Mouse (Mus musculus) macrophage (primary cell): ENCODE measurements around the gene Gid4. TPM values are rescaled to one million over a fixed set of nuclear protein-coding genes. Genes with fewer than 3 reads are reported as not detected.
A peak's percentile ranks its signal among the peaks of the same experiment; 100 is the strongest.

ENCODE experiments used
- H3K27ac ChIP-seq: fragments of 350-480 bp; formaldehyde crosslinking; 2 replicates; pipeline ENCODE4 v1.9.0; 2021
- H3K36me3 ChIP-seq: fragments of 350-480 bp; formaldehyde crosslinking; 2 replicates; pipeline ENCODE4 v1.9.0; 2021; ENCODE audit errors: inconsistent target
- H3K4me3 ChIP-seq: fragments of 350-480 bp; formaldehyde crosslinking; 2 replicates; pipeline ENCODE4 v1.9.0; 2021; ENCODE audit errors: inconsistent target
- H3K79me2 ChIP-seq: fragments of 350-480 bp; formaldehyde crosslinking; 2 replicates; pipeline ENCODE4 v1.9.0; 2021; ENCODE audit errors: inconsistent target
- WGBS: methylation state at CpG from one replicate; pipeline ENCODE4 v1.1.7; 2026; ENCODE audit warnings: inconsistent platforms; ENCODE audit not compliant: missing documents; 5-methylcytosine and 5-hydroxymethylcytosine counted together
- polyA plus RNA-seq: library from polyadenylated mRNA; stranded (reverse); fragments of 250-400 nt; gene quantifications from 3 replicates; pipeline ENCODE4 v1.2.4, GENCODE M21; 2018; ENCODE audit warnings: inconsistent platforms

Gid4 gene
- polyA plus RNA-seq, 1 experiment from 2014 or later, result 11.1 TPM

DNA sequence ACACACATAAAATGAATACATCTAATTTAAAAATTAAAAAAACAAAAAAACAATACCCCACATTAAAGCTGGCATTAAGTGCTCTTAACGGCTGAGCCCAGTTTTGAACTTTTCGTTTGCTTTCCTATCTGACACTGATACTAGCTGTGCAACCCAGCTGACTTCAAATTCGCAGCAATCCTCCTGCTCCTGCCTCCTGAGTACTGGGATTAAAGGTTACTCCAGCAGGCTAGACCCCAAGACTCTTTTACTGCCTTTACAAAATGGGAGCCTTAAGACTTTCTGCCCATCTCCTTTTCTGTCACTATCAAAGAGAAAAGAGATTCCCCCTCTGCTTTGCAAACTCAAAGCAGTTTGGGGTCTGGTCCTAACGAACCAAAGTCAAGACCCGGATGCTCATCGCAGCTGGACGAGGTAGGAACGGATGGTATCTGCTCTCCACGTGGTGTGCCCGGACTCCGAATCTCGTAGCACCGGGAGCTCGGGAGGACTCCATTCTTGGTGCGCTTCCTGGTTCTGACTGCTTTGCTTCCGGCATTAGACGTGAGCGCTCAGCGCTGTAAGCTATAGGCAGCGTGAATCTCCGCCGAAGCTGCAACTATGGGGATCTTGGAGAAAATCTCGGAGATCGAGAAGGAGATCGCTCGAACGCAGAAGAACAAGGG, 37.3 kb downstream of the Gid4 start, which contains the start of gene Drg2:
Gene Drg2, plus strand, starts transcription at position 512 of the 665 bp plus-strand sequence.
- H3K79me2 ChIP-seq, result peaks cover 25% of the 10 kb centered on the region
- H3K27ac ChIP-seq, result peak within 1 kb of the TSS; percentile 40
- 6% methylated on average over 24 of the region's 27 CpGs for WGBS
- H3K4me3 ChIP-seq, result peak within 1 kb of the TSS; percentile 87
- peaks cover 15% of the 10 kb centered on the region; the same call in 1 of the 2 replicates for H3K36me3 ChIP-seq

DNA sequence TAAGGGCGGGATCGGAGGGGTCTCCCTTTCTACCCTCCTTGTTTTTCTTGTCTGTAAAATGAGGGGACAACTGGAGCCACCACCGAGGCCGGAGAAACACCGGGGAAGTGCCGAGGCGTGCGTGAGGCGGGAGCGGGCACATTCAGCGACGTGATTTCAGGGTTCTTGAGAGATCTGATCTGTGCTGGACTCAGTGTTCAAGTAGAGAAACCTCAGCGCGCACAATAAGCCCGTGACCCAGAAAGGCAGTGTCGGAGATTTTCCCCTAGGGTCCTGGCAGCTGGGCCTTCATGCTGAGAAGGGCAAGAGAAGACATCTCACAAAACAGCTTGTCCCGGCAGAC, 37.8 kb downstream of the Gid4 start:
- Histone ChIP-seq H3K79me2 (peaks cover 25% of the 10 kb centered on the region), H3K36me3 (peaks cover 20% of the 10 kb centered on the region; the same call in 1 of the 2 replicates), H3K4me3 (peak overlapping the region; percentile 87), H3K27ac (peak overlapping the region; percentile 40)
- under 1% methylated on average over 17 of the region's 17 CpGs for WGBS

DNA sequence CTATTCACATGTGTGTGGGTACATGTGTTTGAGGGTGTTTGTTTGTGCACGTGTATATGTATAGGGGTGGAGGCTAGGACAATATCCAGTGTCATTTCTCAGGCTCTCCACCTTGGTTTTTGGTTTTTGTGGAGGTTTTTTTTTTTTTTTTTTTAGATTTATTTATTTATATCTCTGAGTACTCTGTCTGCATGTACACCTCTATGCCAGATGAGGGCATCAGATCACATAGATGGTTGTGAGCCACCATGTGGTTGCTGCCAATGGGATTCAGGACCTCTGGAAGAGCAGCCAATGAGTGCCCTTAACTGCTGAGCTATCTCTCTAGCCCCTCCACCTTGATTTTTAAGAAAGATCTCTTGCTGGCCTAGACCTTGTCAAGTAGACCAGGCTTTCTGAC, 41.0 kb downstream of the Gid4 start:
- no peak overlapping the region for H3K27ac ChIP-seq
- H3K4me3 ChIP-seq, result no peak overlapping the region
- peaks cover 52% of the 10 kb centered on the region for H3K36me3 ChIP-seq
- 100% methylated on average over 1 of the region's 1 CpGs for WGBS
- peaks cover 25% of the 10 kb centered on the region for H3K79me2 ChIP-seq

DNA sequence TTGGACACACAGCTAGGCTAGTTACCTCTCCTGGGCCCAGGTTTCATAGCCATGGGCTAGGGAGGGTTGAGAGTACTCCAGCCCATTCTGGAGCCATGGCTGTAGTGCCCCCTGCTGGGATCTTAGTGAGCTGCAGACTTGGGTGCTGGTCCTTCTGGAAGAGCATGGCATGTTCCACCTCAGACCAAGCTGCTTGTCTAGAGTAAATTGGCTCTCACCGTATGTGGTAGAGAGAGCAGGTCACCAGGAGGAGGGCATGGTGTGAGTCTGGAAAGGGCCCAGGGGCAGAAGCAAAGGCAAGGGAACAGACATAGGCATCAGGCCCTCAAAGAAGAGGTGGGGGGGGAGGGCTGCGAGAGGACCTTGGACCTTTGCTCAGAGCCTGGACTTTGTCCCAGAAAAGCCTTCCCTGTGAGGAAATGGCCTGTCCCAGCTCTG, 49.0 kb downstream of the Gid4 start:
- Histone ChIP-seq H3K36me3 (peaks cover 82% of the 10 kb centered on the region), H3K4me3 (no peak overlapping the region), H3K79me2 (no peaks in the 10 kb centered on the region), H3K27ac (no peak overlapping the region)
- WGBS, result 94% methylated on average over 2 of the region's 2 CpGs

DNA sequence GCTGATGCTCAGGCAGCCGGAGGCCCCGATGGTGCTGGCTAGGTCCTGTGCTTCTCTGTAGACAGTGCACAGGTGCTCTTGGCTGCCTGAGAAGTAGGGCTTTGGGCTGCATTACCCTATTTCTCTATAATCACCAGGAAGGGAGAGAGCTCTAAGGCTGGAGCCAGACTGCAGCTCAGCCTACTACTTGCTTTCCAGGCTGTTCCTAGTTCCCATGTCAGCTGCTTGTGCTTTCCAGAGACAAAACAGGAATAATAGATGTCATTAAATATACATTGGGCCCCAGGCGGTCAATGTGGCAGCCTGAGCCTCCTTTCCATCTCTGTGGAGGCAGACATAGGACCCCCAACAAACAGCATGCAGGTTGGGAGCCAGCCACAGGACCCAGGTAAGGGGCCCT, 52.1 kb downstream of the Gid4 start, which contains the start of gene Myo15:
Gene Myo15, plus strand, starts transcription at position 301 of the 400 bp plus-strand sequence.
- WGBS, result 97% methylated on average over 3 of the region's 3 CpGs
- peaks cover 52% of the 10 kb centered on the region for H3K36me3 ChIP-seq

DNA sequence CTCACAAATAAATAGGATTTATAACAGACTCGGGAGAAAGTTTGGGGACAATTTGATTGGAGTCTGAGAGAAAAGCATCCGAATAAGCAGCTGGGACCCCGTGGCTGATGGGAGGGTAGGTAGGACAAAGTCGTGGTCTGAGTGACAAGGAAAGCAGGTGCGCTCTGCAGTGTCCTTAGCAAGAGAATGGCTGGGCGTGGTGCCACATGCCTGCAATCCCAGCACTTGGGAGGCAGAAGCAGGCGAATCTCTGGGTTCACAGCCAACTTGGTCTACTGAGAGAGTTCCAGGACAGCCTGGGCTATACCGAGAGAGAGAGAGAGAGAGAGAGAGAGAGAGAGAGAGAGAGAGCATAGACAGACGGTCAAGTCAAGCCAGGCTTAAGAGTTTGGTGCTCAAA, 53.8 kb downstream of the Gid4 start:
- peaks cover 35% of the 10 kb centered on the region for H3K36me3 ChIP-seq
- 92% methylated on average over 8 of the region's 9 CpGs for WGBS
- no peak overlapping the region for H3K4me3 ChIP-seq
- H3K27ac ChIP-seq, result no peak overlapping the region
- no peaks in the 10 kb centered on the region for H3K79me2 ChIP-seq

More for the DNA sequence above, 52.1 kb downstream of the Gid4 start, which contains the start of gene Myo15:
- Histone ChIP-seq H3K4me3 (no peak within 1 kb of the TSS), H3K27ac (no peak within 1 kb of the TSS), H3K79me2 (no peaks in the 10 kb centered on the region)

DNA sequence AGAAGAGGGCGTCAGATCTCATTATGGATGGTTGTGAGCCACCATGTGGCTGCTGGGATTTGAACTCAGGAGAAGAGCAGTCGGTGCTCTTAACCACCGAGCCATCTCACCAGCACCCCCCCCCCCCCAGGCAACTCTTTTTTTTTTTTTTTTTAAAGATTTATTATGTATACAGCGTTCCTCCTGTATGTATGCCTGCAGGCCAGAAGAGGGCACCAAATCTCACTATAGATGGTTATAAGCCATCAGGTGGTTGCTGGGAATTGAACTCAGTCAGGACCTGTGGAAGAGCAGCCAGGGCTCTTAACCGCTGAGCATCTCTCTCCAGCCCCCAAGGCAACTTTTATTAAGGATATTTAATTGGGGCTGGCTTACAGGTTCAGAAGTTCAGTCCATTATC, 57.6 kb downstream of the Gid4 start:
- Histone ChIP-seq H3K4me3 (no peak overlapping the region), H3K27ac (no peak overlapping the region), H3K79me2 (no peaks in the 10 kb centered on the region), H3K36me3 (no peaks in the 10 kb centered on the region)
- 88% methylated on average over 4 of the region's 5 CpGs for WGBS

DNA sequence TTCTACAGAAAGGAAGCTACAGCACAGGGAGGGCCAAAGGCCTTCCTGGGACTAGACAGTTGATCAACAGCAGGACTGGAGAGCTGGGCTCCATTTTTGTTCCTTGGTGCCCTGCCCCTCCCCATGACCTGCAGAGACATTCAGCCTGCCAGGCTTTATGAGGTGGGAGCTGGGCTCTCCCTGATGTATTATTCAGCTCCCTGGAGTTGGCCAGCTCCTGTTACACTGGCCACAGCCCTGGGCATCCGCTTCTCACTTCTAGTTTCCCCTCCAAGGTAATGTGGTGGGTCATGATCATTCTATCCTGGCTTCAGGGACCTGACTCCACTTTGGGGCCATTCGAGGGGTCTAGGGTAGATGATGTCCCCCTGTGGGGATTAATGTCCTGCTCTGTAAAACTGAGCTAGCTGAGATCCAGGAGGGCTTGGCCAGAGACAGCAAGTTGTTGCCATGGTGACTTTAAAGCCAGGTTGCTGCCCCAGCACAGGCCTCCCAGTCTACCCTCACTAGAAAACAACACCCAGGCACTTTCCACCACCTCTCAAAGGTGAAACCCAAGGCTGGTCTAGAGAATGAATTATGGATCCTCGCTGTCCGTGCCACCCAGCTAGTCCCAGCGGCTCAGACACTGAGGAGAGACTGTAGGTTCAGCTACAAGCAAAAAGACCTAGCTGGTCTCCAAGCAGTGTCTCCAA, 58.9 kb downstream of the Gid4 start:
- no peaks in the 10 kb centered on the region for H3K79me2 ChIP-seq
- H3K27ac ChIP-seq, result no peak overlapping the region
- H3K4me3 ChIP-seq, result no peak overlapping the region
- H3K36me3 ChIP-seq, result no peaks in the 10 kb centered on the region
- 96% methylated on average over 5 of the region's 5 CpGs for WGBS

DNA sequence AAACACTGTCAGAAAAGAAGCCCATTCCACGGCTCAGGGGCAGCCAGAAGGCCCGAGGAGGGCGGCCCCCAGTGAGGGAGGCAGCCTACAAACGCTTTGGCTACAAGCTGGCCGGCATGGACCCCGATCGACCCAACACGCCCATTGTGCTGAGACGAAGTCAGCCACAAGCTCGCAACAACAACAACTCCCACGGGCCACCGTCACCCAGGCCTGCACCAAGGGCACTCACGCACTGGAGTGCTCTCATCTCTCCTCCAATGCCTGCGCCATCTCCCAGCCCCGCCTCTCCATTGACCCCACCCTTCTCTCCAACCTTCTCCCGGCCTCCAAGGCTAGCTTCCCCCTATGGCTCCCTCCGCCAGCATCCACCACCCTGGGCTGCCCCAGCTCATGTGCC, 61.2 kb downstream of the Gid4 start:
- WGBS, result 57% methylated on average over 15 of the region's 17 CpGs
- no peaks in the 10 kb centered on the region for H3K36me3 ChIP-seq
- H3K4me3 ChIP-seq, result no peak overlapping the region
- H3K79me2 ChIP-seq, result no peaks in the 10 kb centered on the region
- no peak overlapping the region for H3K27ac ChIP-seq

DNA sequence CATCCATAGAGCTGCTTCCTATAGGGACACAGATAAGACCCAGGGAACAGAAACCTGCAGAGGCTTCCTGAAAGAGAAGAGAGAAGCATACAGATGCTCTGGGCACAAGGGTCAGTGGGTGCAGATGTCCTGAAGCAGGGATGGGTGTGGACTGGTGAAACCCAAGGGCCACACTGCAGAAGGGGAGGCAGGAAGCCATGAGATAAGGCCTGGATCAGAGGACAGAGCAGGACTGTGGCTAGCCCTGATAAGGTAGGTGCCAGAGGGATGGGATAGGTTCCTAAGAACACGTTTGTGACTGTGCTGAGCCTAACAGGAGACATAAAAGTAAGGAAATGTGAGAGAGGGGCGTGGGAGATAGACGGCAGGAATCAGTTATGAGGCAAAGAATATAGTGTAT, 69.3 kb downstream of the Gid4 start:
- H3K36me3 ChIP-seq, result no peaks in the 10 kb centered on the region
- no peaks in the 10 kb centered on the region for H3K79me2 ChIP-seq
- H3K27ac ChIP-seq, result no peak overlapping the region
- H3K4me3 ChIP-seq, result no peak overlapping the region
- WGBS, result 70% methylated on average over 3 of the region's 3 CpGs

DNA sequence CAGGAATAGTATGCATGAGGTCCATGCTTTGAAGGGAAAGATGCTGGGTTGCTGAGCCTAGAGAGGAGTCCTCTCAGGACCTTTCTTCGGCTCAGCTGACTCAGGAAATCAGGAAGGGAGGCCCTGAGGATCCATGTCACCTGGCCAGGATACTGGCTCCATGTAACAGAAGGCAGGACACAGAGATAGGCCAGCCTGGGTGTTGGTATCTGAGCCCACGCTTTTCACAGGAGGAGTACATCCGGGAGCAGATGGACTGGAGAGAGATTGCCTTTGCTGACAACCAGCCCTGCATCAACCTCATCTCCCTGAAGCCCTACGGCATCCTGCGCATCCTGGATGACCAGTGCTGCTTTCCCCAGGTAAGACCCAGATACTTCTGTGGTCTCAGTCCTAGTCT, 75.8 kb downstream of the Gid4 start:
- Histone ChIP-seq H3K79me2 (no peaks in the 10 kb centered on the region), H3K27ac (no peak overlapping the region), H3K36me3 (no peaks in the 10 kb centered on the region), H3K4me3 (no peak overlapping the region)
- WGBS, result 89% methylated on average over 5 of the region's 5 CpGs

DNA sequence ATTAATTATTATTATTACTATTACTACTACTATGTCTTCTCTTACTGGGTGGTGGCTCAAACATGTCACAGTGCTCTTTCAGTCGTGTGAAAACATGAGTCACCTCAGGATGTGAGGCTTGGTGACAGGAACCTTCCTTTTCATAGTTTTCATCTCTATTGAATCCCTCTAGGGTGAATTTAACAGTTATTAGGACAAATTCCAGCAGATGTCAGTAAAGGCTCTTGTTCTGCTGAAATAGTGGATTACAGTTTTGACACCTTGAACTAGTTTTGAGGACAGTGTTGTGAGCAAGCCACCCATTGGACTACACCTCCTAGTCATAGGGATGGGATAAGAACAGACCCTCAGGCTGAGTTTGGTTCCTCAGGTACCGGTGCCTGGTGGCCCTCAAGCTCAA, 78.7 kb downstream of the Gid4 start:
- Histone ChIP-seq H3K36me3 (no peaks in the 10 kb centered on the region), H3K79me2 (no peaks in the 10 kb centered on the region), H3K27ac (no peak overlapping the region), H3K4me3 (no peak overlapping the region)
- 41% methylated on average over 2 of the region's 2 CpGs for WGBS

Other genes starting within 250 kb of the Gid4 start
- 15.2 to 30.9 TPM (median 30.6 TPM) in 3 replicates for gene Srebf1, start 194.6 kb upstream of the Gid4 start, polyA plus RNA-seq
- 8.1 to 12.3 TPM (median 11.2 TPM) in 3 replicates for gene Tom1l2, start 64.2 kb upstream of the Gid4 start, polyA plus RNA-seq
- gene Drc3, start 63.8 kb upstream of the Gid4 start, polyA plus RNA-seq, result 0.12 TPM in 1 of 3 replicates, not detected in the others
- gene Atpaf2, start 1.3 kb downstream of the Gid4 start, polyA plus RNA-seq, result 14.8 to 26.6 TPM (median 21.7 TPM) in 3 replicates
- gene Drg2, start 37.4 kb downstream of the Gid4 start, polyA plus RNA-seq, result 26.2 to 51.6 TPM (median 29.1 TPM) in 3 replicates
- gene Myo15, start 52.2 kb downstream of the Gid4 start, polyA plus RNA-seq, result not detected in 3 replicates
- 27.1 to 35.4 TPM (median 28.4 TPM) in 3 replicates for gene Alkbh5, start 119.2 kb downstream of the Gid4 start, polyA plus RNA-seq